Mouse (Mus musculus): ENCODE measurements at regions not wholly inside any gene's neighbourhood (a gene's known extent, or its start where the extent isn't known, plus 50 kb on each side); places are given as distances from the start of the nearest gene placed in this dataset.

GRCm38 (mm10) chr8:103412731-103413130 is 627.3 kb upstream of the Cdh11 start:
- TF ChIP-seq CTCF (IDR thresholded peaks at IDR 0.05; ENCODE audit: extremely low read depth, insufficient read depth, low read length) (no peak), POLR2A (IDR thresholded peaks at IDR 0.05; ENCODE audit: extremely low read depth, insufficient read depth, low read length) (no peak)
